Mouse (Mus musculus): ENCODE measurements around the gene Ssxb6.
"Not testable (repeated sequence)": the region's sequence is repeated elsewhere in the genome, so short reads cannot be mapped to it uniquely, and the experiment has no call there.

The Ssxb6 gene

GRCm38 (mm10) chrX:8548155-8548554 lies at the start of gene Ssxb6:
Gene Ssxb6, minus strand, starts transcription at chrX:8548255.
- not testable (repeated sequence) for DNase-seq (ENCODE audit: low spot score)

- DNase-seq (ENCODE audit: low spot score), result not testable (repeated sequence)
Observed at GRCm38 (mm10) chrX:8591716-8592115, 43.7 kb upstream of the Ssxb6 start, which contains the start of gene Ssxb3. Gene Ssxb3, minus strand, starts transcription at chrX:8591816.

- DNase-seq (ENCODE audit: low spot score), result no peak
Observed at GRCm38 (mm10) chrX:8524854-8525253, 23.2 kb downstream of the Ssxb6 start, which contains the start of gene Gm14459. Gene Gm14459, minus strand, starts transcription at chrX:8524954.
